Mouse (Mus musculus): ENCODE results near the gene Ing1.
"Not testable (repeated sequence)": the region's sequence is repeated elsewhere in the genome, so short reads cannot be mapped to it uniquely, and the experiment has no call there.

Gene Ing1

GRCm38 (mm10) chr8:11551497-11551896, 3.9 kb upstream of the Ing1 start:
- DNase-seq: not testable (repeated sequence)

- no peak for DNase-seq
Measured at GRCm38 (mm10) chr8:11552390-11552789, 3.0 kb upstream of the Ing1 start.

DNA sequence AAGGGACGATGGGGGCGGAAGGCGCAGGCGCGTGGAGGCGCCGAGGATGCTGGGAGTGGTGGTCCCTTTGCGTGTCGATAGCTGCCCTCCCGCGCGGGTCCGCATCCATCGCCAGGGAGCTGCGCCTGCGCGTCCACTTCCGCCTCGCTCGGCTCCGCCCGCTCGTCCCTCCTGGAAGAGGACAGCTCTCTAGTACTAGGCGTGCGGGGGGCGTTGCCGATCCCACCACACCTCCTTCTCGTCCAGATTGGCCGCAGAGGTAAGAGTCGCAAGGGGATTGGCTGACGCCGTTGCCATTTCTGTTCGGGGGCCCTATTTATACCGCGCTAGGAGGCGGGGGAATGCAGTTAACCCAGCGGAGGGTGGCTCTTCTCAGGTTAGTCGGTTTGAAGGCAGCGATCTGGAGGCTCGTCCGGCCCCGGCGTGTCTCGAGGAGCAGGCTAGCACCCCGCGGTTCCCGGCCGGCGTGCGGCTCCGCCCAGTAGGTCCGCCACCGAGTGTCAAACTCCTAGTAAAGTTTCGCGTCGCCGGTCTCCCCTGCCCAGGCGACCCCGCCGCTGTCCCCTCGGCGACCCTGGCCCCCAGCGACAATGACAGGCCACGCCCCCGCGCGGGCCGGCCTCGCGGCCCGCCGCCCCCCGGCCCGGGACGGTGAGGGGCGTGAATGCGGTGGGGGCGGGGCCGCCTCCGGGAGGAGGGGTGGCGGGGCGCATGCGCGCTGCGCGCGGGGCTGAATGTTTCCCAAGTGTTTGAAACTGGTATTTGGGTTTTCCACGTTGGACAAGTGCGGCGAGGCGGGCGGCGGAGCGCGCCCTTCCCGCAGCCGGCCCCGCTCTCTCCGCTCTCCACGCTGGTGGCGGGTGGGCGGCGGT, 585 bp downstream of the Ing1 start:
- peak; percentile 99 to 100 for DNase-seq

DNA sequence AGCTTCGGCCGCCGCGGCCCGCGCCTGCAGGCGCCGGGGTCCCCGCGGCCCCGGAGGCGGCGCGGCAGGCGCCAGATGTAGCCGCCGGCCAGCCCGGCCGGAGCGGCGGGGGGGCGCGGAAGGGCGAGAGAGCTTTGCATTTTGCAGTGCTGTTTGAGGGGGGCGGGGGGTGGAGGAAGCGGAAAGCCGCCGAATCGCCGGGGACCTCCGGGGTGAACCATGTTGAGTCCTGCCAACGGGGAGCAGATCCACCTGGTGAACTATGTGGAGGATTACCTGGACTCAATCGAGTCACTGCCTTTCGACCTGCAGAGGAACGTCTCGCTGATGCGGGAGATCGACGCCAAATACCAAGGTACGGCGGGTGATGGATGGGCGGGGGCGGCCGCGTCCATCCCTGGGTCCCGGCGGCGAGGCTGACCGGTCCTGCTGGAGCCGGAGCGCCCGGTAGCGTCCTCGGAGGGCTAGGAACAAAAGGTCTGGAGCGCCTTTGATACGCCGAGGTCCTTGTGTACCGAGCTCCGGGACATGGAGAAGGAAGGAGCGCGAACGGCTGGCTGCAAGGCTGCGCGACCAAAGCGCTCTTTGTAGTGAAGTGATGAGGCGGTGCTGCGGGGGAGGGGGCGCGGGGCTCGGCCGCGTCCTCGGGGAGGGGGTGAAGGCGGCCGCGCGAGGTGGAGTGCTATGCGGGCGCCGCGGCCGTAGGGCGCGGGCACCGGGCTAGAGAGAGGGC, 1.5 kb downstream of the Ing1 start:
- peak; percentile 35 to 68 for DNase-seq

DNA sequence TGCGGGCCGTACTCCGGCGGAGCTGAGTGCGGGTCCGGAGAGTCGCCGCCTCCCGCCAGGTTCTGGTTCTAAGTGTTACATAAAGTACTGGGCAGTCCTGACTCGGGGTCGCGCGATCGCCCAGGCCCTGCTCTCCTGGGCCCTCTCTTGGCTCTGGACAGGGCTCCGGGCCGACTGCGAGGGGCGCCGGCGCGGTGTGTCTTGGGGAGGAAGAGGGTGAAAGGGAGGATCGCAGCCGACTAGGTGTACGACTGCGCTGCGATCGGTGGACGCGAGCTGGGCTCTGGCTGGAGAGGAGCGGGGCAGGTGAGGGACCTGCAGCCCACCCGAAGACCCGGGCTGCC, 2.0 kb downstream of the Ing1 start:
- DNase-seq: peak in 1 of 2 experiments; percentile 44

DNA sequence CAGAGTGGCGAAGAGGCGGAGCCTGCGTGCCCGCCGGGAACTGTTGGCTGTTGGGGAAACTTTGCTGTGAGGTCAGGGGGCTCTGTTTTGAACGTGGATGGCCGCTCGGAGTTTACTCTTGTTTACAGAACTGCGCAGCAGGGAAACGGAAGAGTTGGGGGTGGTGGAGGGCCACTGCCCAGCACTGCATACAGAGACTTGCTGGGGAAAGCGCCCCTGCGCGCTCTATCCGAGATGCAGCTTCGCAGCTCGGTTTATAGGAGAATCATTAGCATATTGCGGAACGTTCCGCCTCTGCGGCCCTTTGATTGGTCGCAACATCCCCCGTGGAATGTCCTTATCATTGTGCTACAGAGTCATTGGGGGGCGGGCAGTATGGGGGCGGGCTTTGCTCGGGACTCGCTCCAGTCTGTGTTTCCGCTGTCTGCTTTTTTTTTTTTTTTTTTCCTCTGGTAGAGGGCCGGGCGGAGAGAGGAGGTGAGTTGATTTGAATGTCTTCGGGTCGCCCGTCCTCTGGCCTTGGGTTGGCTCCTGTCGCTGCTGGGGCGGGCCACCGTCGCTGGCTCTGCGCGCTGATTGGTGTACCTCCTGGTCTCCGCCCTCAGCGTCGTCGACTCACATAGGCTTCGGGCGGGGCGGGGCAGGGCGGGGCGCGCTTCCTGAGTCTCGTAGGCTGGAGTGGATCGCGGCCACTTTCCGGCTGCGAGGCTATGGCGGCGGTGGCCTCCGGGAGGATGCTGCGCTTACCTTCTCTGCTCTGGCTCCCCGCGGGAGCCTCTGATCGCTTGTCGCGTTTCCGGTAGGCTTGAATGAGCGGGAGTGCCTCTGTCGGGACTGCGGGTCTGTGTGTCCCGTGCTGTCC, 2.6 kb downstream of the Ing1 start:
- DNase-seq: peak; percentile 98 to 99

GRCm38 (mm10) chr8:11559511-11559910, 4.1 kb downstream of the Ing1 start:
- no peak for DNase-seq

DNA sequence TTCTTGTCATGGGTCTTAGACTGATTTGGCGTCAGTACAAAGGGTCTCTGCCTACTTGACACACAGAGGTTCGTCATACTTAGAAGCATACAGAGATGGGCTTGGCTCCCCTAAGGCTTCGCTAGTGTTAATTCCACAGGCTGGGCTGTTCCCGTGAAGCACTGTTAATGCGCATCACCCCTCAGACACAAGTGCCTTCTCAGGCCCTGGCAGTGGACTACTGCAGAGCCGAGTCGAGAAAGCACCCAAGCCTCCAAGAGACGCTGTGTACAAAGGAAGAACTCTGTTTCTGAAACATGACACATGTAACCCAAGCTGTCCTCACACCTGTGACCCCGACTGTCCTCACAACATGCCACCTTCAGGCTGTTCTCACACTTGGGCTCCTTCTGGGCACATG, 4.8 kb downstream of the Ing1 start:
- DNase-seq: no peak

GRCm38 (mm10) chr8:11564236-11564635, 8.9 kb downstream of the Ing1 start:
- DNase-seq: no peak

GRCm38 (mm10) chr8:11564721-11565120, 9.3 kb downstream of the Ing1 start:
- DNase-seq: no peak

DNA sequence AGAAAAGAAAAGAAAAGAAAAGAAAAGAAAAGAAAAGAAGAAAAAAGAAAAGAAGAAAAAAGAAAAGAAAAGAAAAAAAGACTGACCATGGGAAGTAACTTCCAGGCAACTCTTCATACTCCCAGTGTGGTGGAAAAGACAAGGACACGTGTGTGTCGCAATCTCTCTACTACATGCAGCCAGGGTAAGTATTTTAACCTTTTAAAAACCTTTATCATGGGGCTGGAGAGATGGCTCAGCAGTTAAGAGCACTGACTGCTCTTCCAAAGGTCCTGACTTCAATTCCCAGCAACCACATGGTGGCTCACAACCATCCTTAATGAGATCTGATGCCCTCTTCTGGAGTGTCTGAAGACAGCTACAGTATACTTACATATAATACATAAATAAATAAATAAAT, 12.8 kb downstream of the Ing1 start:
- DNase-seq: not testable (repeated sequence)

DNA sequence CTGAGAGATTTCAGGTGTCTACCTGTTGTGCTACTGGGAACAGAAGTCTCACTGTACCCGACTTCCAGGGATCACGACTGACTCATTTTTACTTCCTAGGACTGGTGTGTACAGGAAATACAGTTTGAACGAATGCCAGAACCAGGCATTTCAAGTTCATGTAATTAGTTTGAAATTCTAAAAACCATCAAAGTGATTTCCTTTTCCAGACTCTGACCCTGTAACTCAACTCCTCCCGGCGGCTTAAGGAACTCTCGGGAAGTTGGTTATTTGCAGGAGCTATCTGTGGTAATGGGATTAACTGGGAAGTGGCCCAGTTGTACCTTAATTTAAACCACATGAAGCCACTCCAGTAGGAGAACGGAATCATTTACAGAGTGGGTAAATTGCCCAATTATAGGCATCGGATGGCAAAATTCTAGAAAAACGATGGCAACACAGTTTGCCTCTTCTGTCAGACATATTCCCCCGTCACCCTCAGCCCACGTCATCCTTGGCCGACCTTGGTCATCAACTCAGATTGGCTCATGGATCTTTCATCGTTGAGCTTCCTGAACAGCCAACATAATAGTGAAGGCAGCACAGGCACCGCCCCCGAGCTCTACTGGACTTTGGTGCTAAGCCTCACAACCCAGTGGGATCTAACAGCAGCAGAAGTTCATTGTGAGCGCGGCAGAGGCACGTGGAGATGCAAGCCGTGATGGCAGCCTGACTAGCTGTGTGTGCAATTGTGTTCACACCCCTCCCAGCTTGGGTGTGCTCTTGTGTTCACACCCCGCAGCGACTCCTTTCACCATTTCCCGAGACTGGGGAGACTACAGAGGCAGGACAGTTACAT, 14.1 kb downstream of the Ing1 start:
- DNase-seq: no peak

DNA sequence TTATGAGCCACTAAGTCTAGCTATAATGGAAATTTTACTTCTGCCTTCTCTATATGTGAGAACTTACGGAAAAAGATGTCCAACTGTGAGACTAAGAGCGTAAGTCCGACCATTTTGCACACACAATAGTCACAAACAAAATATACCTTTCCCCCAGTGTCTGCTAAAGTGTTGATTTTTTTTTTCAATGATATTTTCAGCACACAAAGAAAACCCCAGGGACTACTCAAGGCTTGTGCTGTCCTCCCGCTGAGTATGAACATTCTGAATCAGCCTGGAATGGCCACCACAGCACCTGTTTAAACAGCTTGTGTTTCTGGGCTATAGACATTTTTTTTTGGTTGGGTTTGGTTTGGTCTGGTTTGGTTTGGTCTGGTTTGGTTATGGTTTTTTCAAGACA, 15.4 kb downstream of the Ing1 start:
- no peak for DNase-seq

DNA sequence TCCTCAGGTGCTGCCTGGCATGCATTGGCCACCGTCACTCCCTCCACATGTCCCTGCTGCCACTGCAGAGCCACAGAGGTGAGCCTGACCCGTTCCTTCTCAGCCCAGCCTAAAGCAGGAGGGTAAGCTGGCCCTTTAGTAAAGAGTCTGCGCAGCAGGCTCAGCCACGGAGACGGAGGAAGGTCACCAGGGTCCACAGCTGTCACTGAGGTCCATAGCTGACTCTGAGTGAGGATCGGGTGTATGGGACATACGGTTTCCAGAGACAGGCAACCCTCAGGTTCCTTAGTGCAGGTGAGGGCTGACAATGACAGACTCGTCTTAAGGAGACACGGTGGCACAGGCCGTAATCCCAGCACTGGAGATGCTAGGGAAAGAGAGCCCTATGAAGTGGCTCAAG, 16.6 kb downstream of the Ing1 start:
- DNase-seq: no peak

GRCm38 (mm10) chr8:11572428-11572827, 17.1 kb downstream of the Ing1 start:
- no peak for DNase-seq

DNA sequence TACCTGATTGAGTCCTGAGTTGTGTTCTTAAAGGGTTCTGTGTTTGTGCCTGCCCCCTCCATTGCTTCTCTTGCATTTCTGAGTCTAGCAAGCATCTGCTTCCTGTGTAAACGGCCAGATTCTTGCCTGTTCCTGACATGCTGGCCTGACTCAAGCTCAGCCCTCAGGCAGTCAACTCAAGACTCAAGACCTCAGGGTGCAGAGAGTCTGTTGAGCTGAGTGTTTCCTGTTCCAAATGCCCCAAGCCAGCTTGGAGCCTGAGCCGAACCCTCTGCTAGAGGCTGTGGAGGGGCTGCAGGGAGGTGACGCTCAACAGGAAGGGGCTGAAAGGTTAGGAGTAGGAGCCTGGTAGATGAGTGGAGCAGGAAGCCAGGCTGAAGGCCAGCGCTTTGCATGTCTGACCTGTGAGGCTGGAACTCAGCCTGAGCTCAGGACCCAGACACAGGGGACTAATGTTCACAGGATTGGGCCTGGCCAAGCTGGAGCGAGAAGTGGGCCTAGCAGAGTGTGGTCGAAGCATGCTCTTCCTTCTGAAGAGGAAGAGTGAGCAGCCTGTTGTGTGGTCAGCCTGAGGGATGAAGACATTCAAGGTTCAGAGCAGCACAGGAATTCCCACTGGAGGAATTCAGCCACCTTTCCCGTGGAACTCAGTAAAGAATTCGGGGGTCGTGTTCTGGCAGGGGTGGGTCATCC, 19.7 kb downstream of the Ing1 start:
- peak in 1 of 2 experiments; percentile 22 for DNase-seq

- peak; percentile 11 to 13 for DNase-seq
Measured at GRCm38 (mm10) chr8:11575604-11576384, 20.4 kb downstream of the Ing1 start.

DNA sequence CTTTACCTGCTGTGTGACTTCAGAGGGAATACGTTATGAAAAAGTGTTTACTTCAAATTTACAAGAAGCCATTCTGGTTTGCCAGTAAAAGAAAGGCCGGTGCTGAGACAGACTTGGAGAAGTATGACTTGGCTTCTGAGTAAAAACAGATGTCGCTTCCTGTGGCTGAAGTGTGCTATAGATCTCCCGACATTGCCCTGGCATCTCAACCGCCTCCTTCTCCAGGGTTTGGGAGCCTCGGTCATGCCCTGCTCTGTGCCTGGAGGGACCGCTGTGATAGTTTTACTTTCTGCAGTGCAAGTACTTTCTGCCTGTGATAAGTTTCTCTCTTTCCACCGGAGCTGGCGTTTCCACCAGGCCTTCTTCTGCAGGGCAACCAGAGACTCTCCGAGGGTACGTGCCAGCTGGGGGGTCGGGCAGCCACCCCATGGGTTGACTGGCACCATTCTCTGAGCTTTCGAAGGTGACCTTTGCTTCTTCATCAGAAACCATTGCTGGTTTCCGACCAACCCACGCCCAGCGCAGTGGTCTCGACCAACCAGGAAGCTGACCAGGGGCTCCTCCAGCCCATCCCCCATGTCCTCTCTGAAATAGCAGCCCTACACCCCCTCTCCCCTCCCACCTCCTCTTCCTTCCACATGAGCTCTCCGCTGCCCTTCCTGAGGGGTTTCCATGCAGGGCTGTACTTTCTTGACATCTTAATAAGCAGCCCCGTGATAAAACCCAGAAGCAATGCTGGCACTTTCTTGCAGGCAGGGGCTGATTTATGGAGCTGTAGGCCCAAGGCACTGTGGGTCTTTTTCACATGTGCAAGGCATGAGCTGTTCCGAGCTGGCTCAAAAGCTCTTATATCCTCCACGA, 30.4 kb downstream of the Ing1 start:
- DNase-seq: no peak

- no peak for DNase-seq
Measured at GRCm38 (mm10) chr8:11586374-11586745, 31.0 kb downstream of the Ing1 start.

GRCm38 (mm10) chr8:11591837-11592236, 36.5 kb downstream of the Ing1 start:
- no peak for DNase-seq

Data from kidney, postnatal 36 days (tissue).